ENCODE assay signal across 9 mouse cellular contexts in the genomic region with DNA sequence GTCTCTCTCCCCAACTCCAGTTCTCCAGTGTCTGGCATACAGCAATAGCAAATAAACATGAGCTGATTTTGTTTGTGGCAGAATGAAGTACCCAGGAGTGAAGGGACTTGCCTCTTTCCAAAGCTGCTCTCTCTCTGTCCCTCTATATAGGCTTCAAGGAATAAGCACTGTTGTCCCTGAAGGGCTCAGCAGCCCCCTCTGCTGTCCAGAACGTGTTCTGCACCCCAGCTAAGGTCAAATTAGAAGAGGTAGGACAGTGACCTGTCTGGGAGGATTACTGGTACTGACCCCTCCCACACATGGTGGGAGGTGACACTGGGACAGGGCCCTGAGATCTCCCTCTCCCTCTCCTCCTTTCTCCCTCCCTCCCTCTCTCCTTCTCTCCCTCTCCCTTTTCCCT.
DNase-seq lines count a peak whose midpoint lies in the region; ATAC-seq and TF ChIP-seq lines count a peak whose summit lies in the region.
"Had no signal": no experiment of that assay in that cellular context is flagged by ENCODE, and none has a peak within 500 bp of the region (broad histone marks: within the 10 kb centered on the region; RNA-seq: fewer than 3 reads in every experiment).

No protein-coding gene starts in this region.

- no peaks in the 10 kb centered on the region for H3K9me3 ChIP-seq in kidney, embryonic 16.5 days (ENCODE audit: low read length)
- H3K9me3 ChIP-seq in embryonic facial prominence, embryonic 10.5 days = no peaks in the 10 kb centered on the region
- H3K9me3 ChIP-seq in midbrain, postnatal 0 days (ENCODE audit: low read length) = no peaks in the 10 kb centered on the region

- peak; percentile 67 for TF ChIP-seq CTCF in kidney, adult 2 months (conservative IDR thresholded peaks at IDR 0.05; ENCODE audit: insufficient read depth, insufficient read length, low read depth, low read length)
- TF ChIP-seq CTCF in midbrain, postnatal 0 days (IDR thresholded peaks at IDR 0.05) = peak; percentile 67

- no peak overlapping the region for H3K4me3 ChIP-seq in kidney, adult 2 months (ENCODE audit: insufficient read depth, low read depth, low read length)
- H3K4me3 ChIP-seq in kidney, embryonic 16.5 days (ENCODE audit: low read length) = no peak overlapping the region
- no peak overlapping the region for H3K4me3 ChIP-seq in embryonic facial prominence, embryonic 10.5 days
- H3K4me3 ChIP-seq in midbrain, postnatal 0 days (ENCODE audit: low read depth, low read length) = no peak overlapping the region
- H3K4me3 ChIP-seq: erythroblast, embryonic 14.5 days had no signal

- TF ChIP-seq POLR2A in kidney, adult 2 months (IDR thresholded peaks at IDR 0.05; ENCODE audit: low read depth, low read length) = no peak

- no peaks in the 10 kb centered on the region for H3K36me3 ChIP-seq in kidney, adult 2 months (ENCODE audit: control insufficient read depth, insufficient read depth, low read length)
- no peaks in the 10 kb centered on the region for H3K36me3 ChIP-seq in kidney, embryonic 16.5 days (ENCODE audit: insufficient read depth, low read length)
- no peaks in the 10 kb centered on the region for H3K36me3 ChIP-seq in embryonic facial prominence, embryonic 10.5 days (replicated peaks)
- no peaks in the 10 kb centered on the region for H3K36me3 ChIP-seq in midbrain, postnatal 0 days (ENCODE audit: insufficient read depth, low read length)

- 0 out of 2 replicates have a peak, but pooled peaks cover 3% of the 10 kb centered on the region for H3K4me1 ChIP-seq in kidney, adult 2 months (ENCODE audit: control insufficient read depth, insufficient read depth, low read length)
- peaks cover 29% of the 10 kb centered on the region for H3K4me1 ChIP-seq in kidney, embryonic 16.5 days (ENCODE audit: insufficient read depth, low read length)
- peaks cover 37% of the 10 kb centered on the region for H3K4me1 ChIP-seq in embryonic facial prominence, embryonic 10.5 days
- H3K4me1 ChIP-seq in midbrain, postnatal 0 days (ENCODE audit: insufficient read depth, low read length) = peaks cover 5% of the 10 kb centered on the region; the same call in 1 of the 2 replicates

- no peak overlapping the region for H3K9ac ChIP-seq in kidney, embryonic 16.5 days (replicated peaks; ENCODE audit: low read length)
- H3K9ac ChIP-seq in midbrain, postnatal 0 days (replicated peaks; ENCODE audit: low read length, poor library complexity, severe bottlenecking) = no peak overlapping the region

- H3K27me3 ChIP-seq in kidney, adult 2 months (replicated peaks; ENCODE audit: control insufficient read depth, insufficient read depth, low read length) = no peaks in the 10 kb centered on the region
- H3K27me3 ChIP-seq in kidney, embryonic 16.5 days (ENCODE audit: insufficient read depth, low read length) = 0 out of 2 replicates have a peak, but pooled peaks cover under 1% of the 10 kb centered on the region
- peaks cover 43% of the 10 kb centered on the region for H3K27me3 ChIP-seq in embryonic facial prominence, embryonic 10.5 days (replicated peaks; ENCODE audit: low read depth, poor library complexity, severe bottlenecking)
- H3K27me3 ChIP-seq in midbrain, postnatal 0 days (ENCODE audit: insufficient read depth, low read length) = peaks cover 6% of the 10 kb centered on the region; the same call in 1 of the 2 replicates

- peak; percentile 65 for DNase-seq in kidney, adult 2 months
- DNase-seq in adrenal gland, adult 2 months = peak; percentile 67
- DNase-seq in embryonic facial prominence, embryonic 10.5 days (ENCODE audit: low spot score) = peak; percentile 68
- DNase-seq in heart, postnatal 10 days = peak; percentile 78 to 81
- peak; percentile 25 to 48 for DNase-seq in left cerebral cortex, postnatal 36 days (ENCODE audit: low spot score in 2 of 2)
- no peak for DNase-seq in midbrain, postnatal 0 days (ENCODE audit: low spot score)
- DNase-seq in thymus, postnatal 25 days = peak; percentile 57

- intact Hi-C loops in heart, postnatal 10 days (cut with DNase I) = no loop called here
- intact Hi-C loops in left cerebral cortex, postnatal 36 days (cut with DNase I) = no loop called here

- no peak overlapping the region for H3K4me2 ChIP-seq in kidney, embryonic 16.5 days (replicated peaks; ENCODE audit: low read depth, low read length)
- H3K4me2 ChIP-seq in midbrain, postnatal 0 days (ENCODE audit: low read depth, low read length, poor library complexity, severe bottlenecking) = no peak overlapping the region

- ATAC-seq in kidney, embryonic 16.5 days (ENCODE audit: low FRiP score, low TSS enrichment) = no peak
- ATAC-seq in midbrain, postnatal 0 days (ENCODE audit: low FRiP score) = no peak

- 0% methylated on average over 1 of the region's 1 CpGs for WGBS in kidney, adult 2 months
- 0% methylated on average over 1 of the region's 1 CpGs for WGBS in kidney, embryonic 16.5 days
- 3% methylated on average over 1 of the region's 1 CpGs for WGBS in embryonic facial prominence, embryonic 10.5 days
- 0% methylated on average over 1 of the region's 1 CpGs for WGBS in midbrain, postnatal 0 days

- no peak overlapping the region for H3K27ac ChIP-seq in kidney, adult 2 months (ENCODE audit: insufficient read depth, low read depth, low read length)
- H3K27ac ChIP-seq in kidney, embryonic 16.5 days (ENCODE audit: low read length) = no peak overlapping the region
- no peak overlapping the region for H3K27ac ChIP-seq in embryonic facial prominence, embryonic 10.5 days (replicated peaks)
- H3K27ac ChIP-seq in midbrain, postnatal 0 days (ENCODE audit: low read depth, low read length) = no peak overlapping the region
